Mouse (Mus musculus) MEL (cell line): ENCODE measurements at regions not wholly inside any gene's neighbourhood (a gene's known extent, or its start where the extent isn't known, plus 50 kb on each side); places are given as distances from the start of the nearest gene placed in this dataset.

ENCODE experiments used
- DNase-seq: peaks from one replicate; pipeline ENCODE4 v3.0.0; 2011; ENCODE audit warnings: low read depth, low spot score
- H3K27ac ChIP-seq: 2 replicates; pipeline ENCODE4 v1.5.1; 2012; ENCODE audit warnings: low read depth, mild to moderate bottlenecking, control low read depth, low read length, moderate library complexity; ENCODE audit not compliant: control insufficient read depth
- H3K27me3 ChIP-seq, 2 experiments: fragments of 150-350 bp in 1 of 2; sonication (generic) in 1 of 2; 2 replicates each; pipeline ENCODE4 v1.6.1; 2012; ENCODE audit warnings: low read length in 2 of 2, mild to moderate bottlenecking in 2 of 2, improper control_type of control experiment in 1 of 2, moderate library complexity in 1 of 2; ENCODE audit not compliant: insufficient read depth in 2 of 2, control insufficient read depth in 1 of 2
- H3K36me3 ChIP-seq, 2 experiments: 2 replicates each; pipeline ENCODE4 v1.6.1; 2012 to 2014; ENCODE audit warnings: low read length in 2 of 2, improper control_type of control experiment in 1 of 2, inconsistent platforms in 1 of 2, mild to moderate bottlenecking in 1 of 2; ENCODE audit not compliant: insufficient read depth in 2 of 2, control insufficient read depth in 1 of 2
- H3K4me1 ChIP-seq, 2 experiments: fragments of 150-350 bp in 1 of 2; sonication (generic) in 1 of 2; 2 replicates each; pipeline ENCODE4 v1.6.1; 2012; ENCODE audit warnings: low read length in 2 of 2, improper control_type of control experiment in 1 of 2, mild to moderate bottlenecking in 1 of 2; ENCODE audit not compliant: insufficient read depth in 2 of 2, control insufficient read depth in 1 of 2
- H3K4me3 ChIP-seq, 2 experiments: fragments of 150-350 bp in 1 of 2; sonication (generic) in 1 of 2; 2 replicates each; pipeline ENCODE4 v1.5.1; 2012; ENCODE audit warnings: low read depth in 2 of 2, low read length in 2 of 2, mild to moderate bottlenecking in 2 of 2, moderate library complexity in 2 of 2, control low read depth in 1 of 2, improper control_type of control experiment in 1 of 2; ENCODE audit not compliant: control insufficient read depth in 1 of 2, insufficient read depth in 1 of 2
- H3K79me2 ChIP-seq: 2 replicates; pipeline ENCODE4 v1.6.1; 2012; ENCODE audit warnings: mild to moderate bottlenecking, low read length, moderate library complexity; ENCODE audit not compliant: control insufficient read depth, poor library complexity, insufficient read depth
- H3K9ac ChIP-seq: 2 replicates; pipeline ENCODE4 v1.6.1; 2012; ENCODE audit warnings: low read depth, mild to moderate bottlenecking, control low read depth, low read length, moderate library complexity; ENCODE audit not compliant: control insufficient read depth, poor library complexity, severe bottlenecking
- H3K9me3 ChIP-seq: fragments of 150-350 bp; sonication (generic); replicated peaks from 2 replicates; pipeline ENCODE4 v1.6.1; 2012; ENCODE audit warnings: mild to moderate bottlenecking, low read length, improper control_type of control experiment, moderate library complexity; ENCODE audit not compliant: insufficient read depth
- CHD2 ChIP-seq: IDR thresholded peaks from 2 replicates; pipeline ENCODE4 v1.6.1; 2011; ENCODE audit warnings: low read length, improper control_type of control experiment
- CTCF ChIP-seq, 3 experiments: IDR thresholded peaks in 2 of 3; conservative IDR thresholded peaks in 1 of 3; 2 replicates each; pipeline ENCODE4 v1.5.1; 2011 to 2012; ENCODE audit warnings: low read length in 3 of 3, low read depth in 2 of 3, mild to moderate bottlenecking in 2 of 3, improper control_type of control experiment in 1 of 3, inconsistent platforms in 1 of 3, mixed read lengths in 1 of 3, moderate library complexity in 1 of 3; ENCODE audit not compliant: control insufficient read depth in 1 of 3, insufficient read depth in 1 of 3, poor library complexity in 1 of 3, severe bottlenecking in 1 of 3
- ELF1 ChIP-seq: IDR thresholded peaks from 2 replicates; pipeline ENCODE4 v1.6.1; 2014; ENCODE audit warnings: low read depth, mild to moderate bottlenecking, inconsistent platforms, low read length, improper control_type of control experiment, moderate library complexity
- EP300 ChIP-seq, 2 experiments: IDR thresholded peaks; 2 replicates each; pipeline ENCODE4 v1.6.1; 2011; ENCODE audit warnings: improper control_type of control experiment in 2 of 2, low read length in 2 of 2, low read depth in 1 of 2, mild to moderate bottlenecking in 1 of 2
- MAFK ChIP-seq: IDR thresholded peaks from 2 replicates; pipeline ENCODE4 v1.6.1; 2011; ENCODE audit warnings: low read depth, mild to moderate bottlenecking, low read length, improper control_type of control experiment, borderline replicate concordance
- MAX ChIP-seq: IDR thresholded peaks from 2 replicates; pipeline ENCODE4 v1.6.1; 2011; ENCODE audit warnings: low read length, improper control_type of control experiment
- MAZ ChIP-seq: IDR thresholded peaks from 2 replicates; pipeline ENCODE4 v1.6.1; 2012; ENCODE audit warnings: low read depth, mild to moderate bottlenecking, inconsistent platforms, low read length, improper control_type of control experiment
- NELFE ChIP-seq: IDR thresholded peaks from 2 replicates; pipeline ENCODE4 v1.6.1; 2011; ENCODE audit warnings: low read depth, low read length, improper control_type of control experiment
- RCOR1 ChIP-seq: IDR thresholded peaks from 2 replicates; pipeline ENCODE4 v1.6.1; 2012; ENCODE audit warnings: low read depth, mild to moderate bottlenecking, inconsistent platforms, low read length, improper control_type of control experiment
- SMC3 ChIP-seq: IDR thresholded peaks from 2 replicates; pipeline ENCODE4 v1.6.1; 2011; ENCODE audit warnings: low read depth, low read length, improper control_type of control experiment
- TBP ChIP-seq: IDR thresholded peaks from 2 replicates; pipeline ENCODE4 v1.8.0; 2011; ENCODE audit warnings: low read depth, low read length, improper control_type of control experiment
- UBTF ChIP-seq: IDR thresholded peaks from 2 replicates; pipeline ENCODE4 v1.6.1; 2012; ENCODE audit warnings: low read depth, mild to moderate bottlenecking, inconsistent platforms, low read length, improper control_type of control experiment, moderate library complexity, borderline replicate concordance; ENCODE audit not compliant: insufficient read depth
- USF1 ChIP-seq: IDR thresholded peaks from 2 replicates; pipeline ENCODE4 v1.6.1; 2014; ENCODE audit warnings: low read depth, mild to moderate bottlenecking, inconsistent platforms, low read length, improper control_type of control experiment, moderate library complexity
- USF2 ChIP-seq, 2 experiments: IDR thresholded peaks; 2 replicates each; pipeline ENCODE4 v1.6.1; 2011 to 2012; ENCODE audit warnings: improper control_type of control experiment in 2 of 2, low read length in 2 of 2, borderline replicate concordance in 1 of 2, inconsistent platforms in 1 of 2, low read depth in 1 of 2, mild to moderate bottlenecking in 1 of 2; ENCODE audit not compliant: insufficient read depth in 1 of 2
- ZC3H11A ChIP-seq: IDR thresholded peaks from 2 replicates; pipeline ENCODE4 v1.6.1; 2012; ENCODE audit warnings: low read depth, mild to moderate bottlenecking, inconsistent platforms, low read length, improper control_type of control experiment
- ZKSCAN1 ChIP-seq: IDR thresholded peaks from 2 replicates; pipeline ENCODE4 v1.6.1; 2012; ENCODE audit warnings: low read depth, mild to moderate bottlenecking, inconsistent platforms, low read length, improper control_type of control experiment, moderate library complexity
- ZMIZ1 ChIP-seq: IDR thresholded peaks from 2 replicates; pipeline ENCODE4 v1.6.1; 2012; ENCODE audit warnings: low read depth, mild to moderate bottlenecking, inconsistent platforms, low read length, improper control_type of control experiment, moderate library complexity

DNA sequence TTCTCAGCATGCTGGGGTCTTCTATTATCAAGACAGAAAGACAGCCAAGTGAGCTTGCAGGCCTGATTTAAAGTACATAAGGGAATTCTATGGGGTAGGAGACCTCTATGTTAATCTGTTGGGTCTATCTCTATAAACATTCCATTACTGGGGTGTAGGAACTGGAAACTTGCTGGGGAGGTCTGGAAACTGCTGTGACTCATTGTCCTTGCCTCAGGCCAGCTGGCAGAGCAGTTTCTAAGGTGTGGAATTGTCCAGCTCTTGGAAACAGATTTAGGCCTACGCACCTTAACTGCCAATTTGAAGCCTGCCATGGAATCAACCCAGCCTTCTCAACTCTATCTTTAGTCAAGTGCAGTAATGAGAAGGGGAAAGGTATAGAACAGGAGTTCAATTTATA is 559.1 kb upstream of the Fam98a start:
- no peak overlapping the region for H3K27ac ChIP-seq
- no peaks in the 10 kb centered on the region for H3K36me3 ChIP-seq
- H3K9me3 ChIP-seq, result no peaks in the 10 kb centered on the region
- no peak overlapping the region for H3K4me3 ChIP-seq
- H3K27me3 ChIP-seq, result no peaks in the 10 kb centered on the region
- H3K79me2 ChIP-seq, result no peaks in the 10 kb centered on the region
- no peak overlapping the region for H3K9ac ChIP-seq
- DNase-seq, result no peak
- TF ChIP-seq SMC3, result no peak
- TF ChIP-seq ZMIZ1, result no peak
- TF ChIP-seq, all 39 proteins: peak for 0
- H3K4me1 ChIP-seq, result no peaks in the 10 kb centered on the region

DNA sequence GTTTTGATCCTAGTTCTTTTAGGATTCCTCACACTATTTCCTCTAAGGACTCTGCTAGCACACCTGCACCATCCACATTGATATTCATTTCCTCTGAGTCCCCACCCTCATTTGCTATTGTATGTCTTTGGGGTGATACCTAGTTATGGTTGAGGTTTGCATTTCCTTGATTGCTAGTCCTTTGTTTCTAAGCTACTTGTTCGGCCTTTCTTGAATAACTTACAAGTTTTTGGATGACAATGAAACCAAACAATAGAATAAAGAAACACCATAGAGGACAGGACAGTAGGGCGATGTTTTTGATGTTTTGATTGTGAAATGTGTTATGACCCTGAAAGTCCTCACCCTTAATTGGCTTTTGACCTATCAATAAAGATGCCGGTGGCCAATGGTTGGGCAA is 531.8 kb upstream of the Fam98a start:
- H3K9me3 ChIP-seq, result no peaks in the 10 kb centered on the region
- no peaks in the 10 kb centered on the region for H3K79me2 ChIP-seq
- H3K4me3 ChIP-seq, result no peak overlapping the region
- H3K9ac ChIP-seq, result no peak overlapping the region
- TF ChIP-seq EP300 (IDR thresholded peaks at IDR 0.05; ENCODE audit: low read depth in 1 of 2, low read length in 2 of 2) (no peak), ELF1 (no peak), MAX (no peak), USF2 (IDR thresholded peaks at IDR 0.05; ENCODE audit: borderline replicate concordance in 1 of 2, insufficient read depth in 1 of 2, low read depth in 1 of 2, low read length in 2 of 2) (no peak), CHD2 (no peak), UBTF (no peak), RCOR1 (no peak), MAZ (no peak), ZC3H11A (no peak), CTCF (IDR thresholded peaks at IDR 0.05 in 2 of 3, conservative IDR thresholded peaks at IDR 0.05 in 1 of 3; ENCODE audit: control insufficient read depth in 1 of 3, insufficient read depth in 1 of 3, low read depth in 2 of 3, low read length in 3 of 3, poor library complexity in 1 of 3, severe bottlenecking in 1 of 3) (no peak), MAFK (no peak), NELFE (no peak), USF1 (no peak), TBP (no peak), ZKSCAN1 (no peak)
- no peak for DNase-seq
- no peaks in the 10 kb centered on the region for H3K4me1 ChIP-seq
- H3K27ac ChIP-seq, result no peak overlapping the region
- H3K27me3 ChIP-seq, result no peaks in the 10 kb centered on the region
- no peaks in the 10 kb centered on the region for H3K36me3 ChIP-seq
